Mouse (Mus musculus): ENCODE data around the gene Chchd5.
A peak's percentile ranks its signal among the peaks of the same experiment; 100 is the strongest.

Gene Chchd5

GRCm38 (mm10) chr2:129179946-129180853, 50.7 kb downstream of the Chchd5 start:
- Histone ChIP-seq H3K4me3 (replicated peaks; ENCODE audit: low read length) (no peak overlapping the region), H3K36me3 (ENCODE audit: insufficient read depth, low read length) (no peaks in the 10 kb centered on the region), H3K27me3 (ENCODE audit: insufficient read depth, low read length) (no peaks in the 10 kb centered on the region), H3K4me1 (replicated peaks; ENCODE audit: low read depth, low read length) (peaks cover 89% of the 10 kb centered on the region), H3K9me3 (ENCODE audit: low read length) (no peaks in the 10 kb centered on the region)
- TF ChIP-seq POU5F1 (IDR thresholded peaks at IDR 0.05; ENCODE audit: borderline replicate concordance, low read length) (no peak), CTCF (conservative IDR thresholded peaks at IDR 0.05; ENCODE audit: low read length) (no peak), NANOG (IDR thresholded peaks at IDR 0.05; ENCODE audit: borderline replicate concordance, low read length) (no peak)

- no peaks in the 10 kb centered on the region for H3K27me3 ChIP-seq (ENCODE audit: insufficient read depth, low read length)
- H3K9me3 ChIP-seq (ENCODE audit: low read length), result no peaks in the 10 kb centered on the region
- H3K4me1 ChIP-seq (replicated peaks; ENCODE audit: low read depth, low read length), result peaks cover 89% of the 10 kb centered on the region
- TF ChIP-seq POU5F1 (IDR thresholded peaks at IDR 0.05; ENCODE audit: borderline replicate concordance, low read length), result no peak
- no peak for TF ChIP-seq NANOG (IDR thresholded peaks at IDR 0.05; ENCODE audit: borderline replicate concordance, low read length)
- TF ChIP-seq CTCF (conservative IDR thresholded peaks at IDR 0.05; ENCODE audit: low read length), result peak; percentile 77
- H3K36me3 ChIP-seq (ENCODE audit: insufficient read depth, low read length), result no peaks in the 10 kb centered on the region
- no peak overlapping the region for H3K4me3 ChIP-seq (replicated peaks; ENCODE audit: low read length)
Observed at GRCm38 (mm10) chr2:129181509-129181908, 52.0 kb downstream of the Chchd5 start.

- no peaks in the 10 kb centered on the region for H3K9me3 ChIP-seq (ENCODE audit: low read length)
- H3K36me3 ChIP-seq (ENCODE audit: insufficient read depth, low read length), result no peaks in the 10 kb centered on the region
- TF ChIP-seq CTCF (conservative IDR thresholded peaks at IDR 0.05; ENCODE audit: low read length) (no peak), NANOG (IDR thresholded peaks at IDR 0.05; ENCODE audit: borderline replicate concordance, low read length) (no peak), POU5F1 (IDR thresholded peaks at IDR 0.05; ENCODE audit: borderline replicate concordance, low read length) (no peak)
- peaks cover 80% of the 10 kb centered on the region for H3K4me1 ChIP-seq (replicated peaks; ENCODE audit: low read depth, low read length)
- H3K27me3 ChIP-seq (ENCODE audit: insufficient read depth, low read length), result no peaks in the 10 kb centered on the region
- H3K4me3 ChIP-seq (replicated peaks; ENCODE audit: low read length), result no peak overlapping the region
Observed at GRCm38 (mm10) chr2:129182412-129182811, 52.9 kb downstream of the Chchd5 start.

GRCm38 (mm10) chr2:129183561-129184031, 54.1 kb downstream of the Chchd5 start:
- TF ChIP-seq CTCF (conservative IDR thresholded peaks at IDR 0.05; ENCODE audit: low read length), result no peak
- no peak for TF ChIP-seq POU5F1 (IDR thresholded peaks at IDR 0.05; ENCODE audit: borderline replicate concordance, low read length)
- TF ChIP-seq NANOG (IDR thresholded peaks at IDR 0.05; ENCODE audit: borderline replicate concordance, low read length), result no peak
- Histone ChIP-seq H3K4me1 (replicated peaks; ENCODE audit: low read depth, low read length) (peaks cover 70% of the 10 kb centered on the region), H3K36me3 (ENCODE audit: insufficient read depth, low read length) (no peaks in the 10 kb centered on the region)

More at GRCm38 (mm10) chr2:129183561-129184031, 54.1 kb downstream of the Chchd5 start:
- peak overlapping the region; percentile 45 for H3K4me3 ChIP-seq (replicated peaks; ENCODE audit: low read length)
- H3K27me3 ChIP-seq (ENCODE audit: insufficient read depth, low read length), result no peaks in the 10 kb centered on the region
- no peaks in the 10 kb centered on the region for H3K9me3 ChIP-seq (ENCODE audit: low read length)
